Mouse (Mus musculus) forebrain, embryonic 10.5 days (tissue): ENCODE measurements around the gene Mak. TPM values are rescaled to one million over a fixed set of nuclear protein-coding genes. Genes with fewer than 3 reads are reported as not detected.

Experiments
- DNase-seq: peaks from one replicate; pipeline ENCODE4 v3.0.0-alpha.2; 2017; ENCODE audit warnings: low spot score; ENCODE audit errors: extremely low spot score
- H3K27ac ChIP-seq: fragments of 300-500 bp; sonication (generic); 2 replicates; pipeline ENCODE4 v1.5.1; 2016; ENCODE audit warnings: mild to moderate bottlenecking
- H3K27me3 ChIP-seq: fragments of 300-500 bp; sonication (generic); 2 replicates; pipeline ENCODE4 v1.6.1; 2016; ENCODE audit warnings: mild to moderate bottlenecking; ENCODE audit not compliant: poor library complexity, severe bottlenecking
- H3K36me3 ChIP-seq: fragments of 300-500 bp; sonication (generic); replicated peaks from 2 replicates; pipeline ENCODE4 v1.6.1; 2016; ENCODE audit warnings: mild to moderate bottlenecking, moderate library complexity
- H3K4me1 ChIP-seq: fragments of 300-500 bp; sonication (generic); 2 replicates; pipeline ENCODE4 v1.6.1; 2016
- H3K4me3 ChIP-seq: fragments of 300-500 bp; sonication (generic); 2 replicates; pipeline ENCODE4 v1.5.1; 2016; ENCODE audit warnings: mild to moderate bottlenecking, moderate library complexity
- H3K9me3 ChIP-seq: fragments of 300-500 bp; sonication (generic); 2 replicates; pipeline ENCODE4 v1.6.1; 2016; ENCODE audit warnings: mild to moderate bottlenecking, moderate library complexity
- WGBS: fragments of 180-500 bp; shearing (Covaris S2); methylation state at CpG from one replicate; pipeline ENCODE4 v1.1.7; 2016; 5-methylcytosine and 5-hydroxymethylcytosine counted together
- polyA plus RNA-seq: library from polyadenylated mRNA; unstranded; fragments of >200 nt; fragmentation: Nextera tagmentation; extraction: Ambion mirVana; gene quantifications from 2 replicates; pipeline ENCODE4 v1.2.1, GENCODE M21; 2016

Mak gene
- polyA plus RNA-seq, 1 experiment from 2014 or later: 1.4 TPM

DNA sequence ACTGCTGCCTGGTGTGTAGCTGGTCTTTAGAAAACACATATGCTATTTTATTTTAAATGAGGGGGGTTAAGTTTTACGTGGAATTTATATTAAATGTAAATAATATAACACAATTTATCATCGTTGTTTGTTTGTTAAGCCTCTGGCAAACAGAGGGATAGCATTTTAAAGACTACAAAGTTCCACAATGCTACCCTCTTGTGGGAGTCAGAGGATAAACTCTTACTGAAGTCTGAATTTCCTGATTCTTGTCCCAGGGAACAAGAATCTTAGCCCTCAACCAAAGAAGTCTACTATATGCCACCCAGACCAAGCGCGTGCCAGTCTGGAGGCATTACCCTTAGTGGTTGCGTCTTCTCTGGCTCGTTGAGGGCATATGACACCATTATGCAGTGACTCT lies 32.2 kb downstream of the Mak start:
- Histone ChIP-seq H3K4me3 (no peak overlapping the region), H3K36me3 (no peaks in the 10 kb centered on the region), H3K27me3 (peaks cover 84% of the 10 kb centered on the region), H3K27ac (no peak overlapping the region), H3K4me1 (peaks cover 18% of the 10 kb centered on the region), H3K9me3 (no peaks in the 10 kb centered on the region)
- no peak for DNase-seq
- WGBS: 86% methylated on average over 6 of the region's 6 CpGs

DNA sequence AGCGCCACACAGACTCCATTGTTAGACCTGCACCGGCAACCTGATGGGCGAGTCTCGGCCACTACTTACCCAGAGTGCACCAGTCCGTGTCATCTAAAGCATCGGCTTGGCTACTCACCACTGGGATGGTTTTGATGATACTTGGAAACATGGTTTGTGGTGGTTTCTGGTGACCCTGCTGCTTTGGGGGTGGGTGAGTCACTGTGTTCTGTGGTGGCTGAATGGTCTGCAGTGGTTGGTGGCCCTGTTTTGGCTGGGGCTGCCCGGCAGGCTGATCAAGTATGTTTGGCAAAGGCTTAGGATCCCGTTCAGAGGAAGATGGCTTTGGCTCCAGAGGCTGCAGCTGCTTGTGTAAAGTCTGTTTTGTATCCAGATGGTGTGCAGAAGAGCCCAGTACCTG lies 33.6 kb downstream of the Mak start:
- DNase-seq: no peak
- H3K4me1 ChIP-seq: peaks cover 4% of the 10 kb centered on the region
- no peak overlapping the region for H3K27ac ChIP-seq
- H3K36me3 ChIP-seq: no peaks in the 10 kb centered on the region
- H3K4me3 ChIP-seq: no peak overlapping the region
- H3K27me3 ChIP-seq: peaks cover 84% of the 10 kb centered on the region
- H3K9me3 ChIP-seq: no peaks in the 10 kb centered on the region
- WGBS: 91% methylated on average over 8 of the region's 8 CpGs

DNA sequence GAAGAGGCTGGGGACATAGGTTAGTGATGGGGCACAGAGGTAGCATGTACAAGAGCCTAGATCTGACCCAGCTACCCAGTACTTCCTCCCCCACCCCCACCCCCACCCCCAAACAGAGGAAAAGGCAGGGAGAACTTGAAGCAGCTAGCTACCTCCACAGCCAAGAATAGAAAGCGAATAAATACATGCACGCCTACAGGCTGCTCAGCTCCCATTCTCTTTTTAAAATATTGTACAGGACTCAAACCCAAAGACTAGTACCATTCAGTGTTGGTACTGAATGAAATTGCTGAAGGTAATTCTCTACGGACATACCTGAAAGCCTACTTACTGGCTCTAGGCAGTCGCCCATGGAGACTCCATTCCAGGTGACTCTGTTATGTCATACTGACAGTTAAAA lies 37.0 kb downstream of the Mak start:
- no peak overlapping the region for H3K27ac ChIP-seq
- no peak for DNase-seq
- H3K36me3 ChIP-seq: no peaks in the 10 kb centered on the region
- 91% methylated on average over 4 of the region's 4 CpGs for WGBS
- peaks cover 55% of the 10 kb centered on the region for H3K27me3 ChIP-seq
- H3K4me3 ChIP-seq: no peak overlapping the region
- no peaks in the 10 kb centered on the region for H3K9me3 ChIP-seq
- H3K4me1 ChIP-seq: no peaks in the 10 kb centered on the region

DNA sequence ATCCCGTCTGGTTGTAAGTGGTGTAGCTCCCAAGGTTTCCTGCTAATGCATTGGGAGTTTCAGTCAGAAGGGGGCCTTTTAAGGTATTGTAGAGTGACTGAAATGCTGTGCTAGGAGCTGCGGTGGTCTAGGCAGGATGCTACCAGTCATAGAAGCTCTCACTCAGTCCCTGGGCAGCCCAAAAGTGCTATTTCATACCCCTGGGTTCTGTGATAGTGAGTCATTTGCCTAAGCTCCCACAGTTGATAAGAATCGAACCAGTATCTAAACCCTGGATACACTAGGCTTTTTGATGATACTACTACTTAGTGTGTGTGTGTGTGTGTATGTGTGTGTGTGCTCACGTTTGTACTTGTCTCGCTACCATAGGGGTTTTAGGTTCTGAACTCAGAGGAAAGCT lies 49.4 kb downstream of the Mak start:
- DNase-seq: no peak
- Histone ChIP-seq H3K4me1 (no peaks in the 10 kb centered on the region), H3K36me3 (no peaks in the 10 kb centered on the region), H3K27me3 (no peaks in the 10 kb centered on the region), H3K9me3 (no peaks in the 10 kb centered on the region), H3K4me3 (no peak overlapping the region), H3K27ac (no peak overlapping the region)
- 78% methylated on average over 5 of the region's 5 CpGs for WGBS

DNA sequence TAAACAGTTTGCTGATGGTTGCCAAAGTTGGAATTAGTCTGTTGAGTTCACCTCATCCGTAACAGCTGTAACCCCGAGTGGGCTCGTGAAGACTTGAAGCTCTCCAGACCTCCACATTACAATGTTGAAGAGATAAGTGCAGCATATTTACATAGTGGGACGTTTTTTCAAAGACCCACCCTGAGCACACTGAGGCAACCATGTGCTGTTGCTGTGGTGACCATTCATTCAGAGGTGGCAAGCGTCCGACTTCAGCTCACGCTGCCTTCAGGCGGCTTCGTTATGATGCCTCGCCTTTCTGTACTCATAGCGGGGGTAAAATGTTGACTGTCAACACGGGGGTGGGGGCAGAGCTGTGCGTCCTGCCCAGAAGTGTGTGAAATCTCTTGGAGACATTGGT lies 57.4 kb downstream of the Mak start:
- peaks cover 62% of the 10 kb centered on the region for H3K36me3 ChIP-seq
- 92% methylated on average over 13 of the region's 13 CpGs for WGBS
- H3K4me3 ChIP-seq: no peak overlapping the region
- H3K9me3 ChIP-seq: no peaks in the 10 kb centered on the region
- H3K27ac ChIP-seq: no peak overlapping the region
- no peak for DNase-seq
- H3K4me1 ChIP-seq: peaks cover 7% of the 10 kb centered on the region
- H3K27me3 ChIP-seq: no peaks in the 10 kb centered on the region

DNA sequence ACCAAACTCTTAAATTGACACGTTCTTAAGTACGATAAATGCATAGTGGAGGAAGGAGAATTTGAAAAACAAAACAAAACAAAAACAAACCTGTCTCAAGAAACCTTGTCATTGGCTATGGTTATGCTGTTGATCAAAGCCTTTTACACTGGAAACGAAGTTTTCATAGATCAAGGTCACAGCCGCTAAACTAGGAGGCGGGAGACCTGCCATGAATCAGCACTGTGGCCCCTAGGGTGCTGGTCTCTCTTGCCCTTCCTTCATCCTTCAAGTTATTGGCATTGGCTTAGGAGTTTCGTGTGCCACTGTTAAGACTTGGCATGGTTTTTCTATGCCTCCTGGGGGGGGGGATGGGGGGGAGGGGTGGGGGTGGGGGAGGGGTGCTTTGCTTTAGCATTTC lies 57.9 kb downstream of the Mak start:
- Histone ChIP-seq H3K4me1 (peaks cover 12% of the 10 kb centered on the region), H3K36me3 (peaks cover 62% of the 10 kb centered on the region), H3K9me3 (no peaks in the 10 kb centered on the region), H3K27me3 (no peaks in the 10 kb centered on the region), H3K4me3 (no peak overlapping the region), H3K27ac (no peak overlapping the region)
- no peak for DNase-seq
- 93% methylated on average over 6 of the region's 6 CpGs for WGBS

DNA sequence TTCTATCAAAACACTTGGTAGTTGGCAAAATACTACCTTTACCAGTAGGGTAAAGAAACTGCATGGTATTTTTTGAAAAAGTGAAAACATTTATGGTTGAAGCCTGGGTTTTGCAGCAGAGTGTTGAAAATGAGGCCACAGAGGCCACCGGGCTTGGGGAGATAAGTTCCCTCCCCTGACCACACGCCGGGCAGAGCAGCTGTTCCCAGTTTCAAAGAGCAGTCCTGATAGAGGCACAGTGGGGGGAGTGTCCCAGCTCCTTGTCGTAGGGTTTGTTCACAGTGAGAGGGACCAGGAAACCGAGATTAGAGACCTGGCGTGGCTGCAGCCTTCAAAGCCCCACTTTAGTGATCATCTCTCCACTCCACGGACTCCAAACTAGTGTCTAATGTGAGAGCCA lies 59.0 kb downstream of the Mak start:
- H3K27ac ChIP-seq: no peak overlapping the region
- H3K9me3 ChIP-seq: no peaks in the 10 kb centered on the region
- WGBS: 76% methylated on average over 7 of the region's 7 CpGs
- H3K36me3 ChIP-seq: peaks cover 62% of the 10 kb centered on the region
- no peak for DNase-seq
- H3K4me3 ChIP-seq: no peak overlapping the region
- H3K27me3 ChIP-seq: no peaks in the 10 kb centered on the region
- peaks cover 19% of the 10 kb centered on the region for H3K4me1 ChIP-seq

DNA sequence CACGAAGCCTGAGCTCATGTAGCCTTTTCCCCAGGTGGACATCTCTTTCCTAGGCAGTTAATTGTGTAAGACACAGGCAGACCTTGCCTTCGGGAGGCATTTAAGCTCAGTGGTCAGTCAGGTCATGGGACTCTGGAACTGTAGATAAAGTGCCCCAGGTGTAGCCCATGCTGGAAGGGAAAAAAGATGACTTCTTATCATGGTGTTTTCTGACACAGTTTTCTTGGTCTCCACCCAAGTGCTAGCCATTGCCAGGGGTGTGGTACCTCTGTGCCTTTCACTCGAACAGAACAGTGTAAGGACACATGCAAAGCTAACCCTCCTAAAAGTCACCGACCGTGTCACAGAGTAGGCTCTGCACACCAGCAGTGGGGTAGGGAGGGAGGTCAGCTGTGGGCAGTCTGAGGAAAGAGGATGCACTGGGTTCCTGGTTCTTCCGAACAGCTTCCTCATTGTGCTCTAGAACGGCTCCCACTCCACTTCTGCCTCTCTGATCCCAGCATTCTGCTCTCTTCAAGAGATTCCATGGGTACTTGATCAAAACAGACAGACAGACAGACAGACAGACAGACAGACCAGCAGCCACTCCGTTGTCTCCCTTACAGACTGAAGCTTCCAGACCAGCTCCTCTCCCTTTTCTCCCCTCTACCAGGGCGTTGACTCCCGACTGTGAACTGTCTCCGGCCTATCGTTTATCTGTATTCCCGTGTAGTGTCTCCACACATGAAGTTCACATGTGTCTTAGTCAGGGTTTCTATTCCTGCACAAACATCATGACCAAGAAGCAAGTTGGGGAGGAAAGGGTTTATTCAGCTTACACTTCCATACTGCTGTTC lies 60.5 kb downstream of the Mak start:
- Histone ChIP-seq H3K4me3 (no peak overlapping the region), H3K27ac (peak overlapping the region; percentile 51; the same call in 1 of the 2 replicates), H3K36me3 (peaks cover 68% of the 10 kb centered on the region), H3K4me1 (peaks cover 21% of the 10 kb centered on the region), H3K9me3 (no peaks in the 10 kb centered on the region), H3K27me3 (no peaks in the 10 kb centered on the region)
- no peak for DNase-seq
- 91% methylated on average over 13 of the region's 13 CpGs for WGBS

DNA sequence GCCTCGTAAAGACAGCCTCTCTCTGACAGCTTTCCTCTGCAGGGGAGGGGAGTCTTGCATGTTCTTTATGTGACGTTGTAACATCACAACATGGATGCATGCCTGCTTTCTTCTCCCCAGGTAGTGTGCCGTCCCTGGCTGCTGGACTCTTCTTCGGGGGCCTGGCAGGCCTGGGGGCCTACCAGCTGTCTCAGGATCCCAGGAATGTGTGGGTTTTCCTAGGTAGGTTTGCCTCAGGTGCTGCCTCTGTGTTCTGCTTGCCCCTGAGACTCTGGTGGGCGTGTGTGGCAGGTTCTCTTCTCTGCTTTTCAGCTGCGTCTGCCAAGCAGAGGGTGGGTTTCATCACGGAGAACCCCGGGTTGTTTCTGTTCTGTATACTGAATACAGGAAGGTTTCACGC lies 61.3 kb downstream of the Mak start:
- WGBS: 94% methylated on average over 9 of the region's 9 CpGs
- H3K27ac ChIP-seq: peak overlapping the region; percentile 36; the same call in 1 of the 2 replicates
- no peak overlapping the region for H3K4me3 ChIP-seq
- H3K27me3 ChIP-seq: no peaks in the 10 kb centered on the region
- DNase-seq: no peak
- peaks cover 68% of the 10 kb centered on the region for H3K36me3 ChIP-seq
- H3K4me1 ChIP-seq: peaks cover 21% of the 10 kb centered on the region
- H3K9me3 ChIP-seq: no peaks in the 10 kb centered on the region

DNA sequence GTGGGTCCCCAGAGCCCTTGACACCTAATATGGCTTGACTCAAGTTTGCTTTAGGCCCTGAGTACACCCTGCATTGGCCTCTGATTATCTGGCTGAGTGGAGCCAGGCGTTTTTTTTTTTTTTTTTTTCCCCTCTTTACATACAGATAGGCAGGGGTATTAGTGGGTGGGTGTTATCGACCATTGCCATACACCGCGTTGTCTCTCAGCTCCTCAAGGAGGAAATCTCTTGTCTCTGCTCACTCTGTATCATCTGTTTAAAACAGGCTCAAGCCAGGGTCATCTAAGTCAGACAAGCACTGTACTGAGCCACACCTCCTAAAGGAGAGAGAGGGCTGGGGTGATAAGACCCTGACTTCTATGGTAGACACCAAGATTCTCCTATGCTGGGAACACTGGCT lies 61.7 kb downstream of the Mak start:
- 92% methylated on average over 4 of the region's 4 CpGs for WGBS
- H3K4me3 ChIP-seq: no peak overlapping the region
- H3K36me3 ChIP-seq: peaks cover 72% of the 10 kb centered on the region

DNA sequence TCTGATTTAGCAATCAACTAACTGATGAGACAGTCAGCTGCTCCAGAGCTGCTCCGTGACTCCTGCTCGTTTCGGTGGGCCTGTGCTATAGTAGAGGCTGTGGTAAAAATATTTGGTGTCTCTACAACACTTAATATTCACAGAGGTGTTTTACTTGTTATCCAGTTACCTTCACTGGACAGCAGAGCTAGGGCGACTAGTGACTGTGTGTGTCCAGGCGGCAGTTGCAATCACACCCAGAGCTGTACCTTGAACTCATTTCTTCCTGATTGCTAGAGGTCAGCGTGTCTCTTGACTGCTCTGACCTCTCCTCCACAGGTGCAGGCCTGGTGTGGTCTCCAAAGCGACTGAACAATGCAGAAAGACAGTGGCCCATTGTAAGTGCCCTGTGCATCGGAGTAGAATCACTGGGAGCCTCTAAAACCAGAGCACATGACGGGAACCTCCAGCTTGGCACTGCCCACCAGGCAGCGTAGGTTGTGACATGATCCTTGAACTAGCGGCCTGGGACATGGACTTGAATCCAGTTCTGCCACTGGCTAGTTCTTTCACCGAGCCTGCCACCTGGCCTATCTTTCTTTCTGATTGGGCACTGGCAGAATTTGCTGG lies 62.6 kb downstream of the Mak start:
- H3K36me3 ChIP-seq: peaks cover 73% of the 10 kb centered on the region
- no peaks in the 10 kb centered on the region for H3K27me3 ChIP-seq
- DNase-seq: no peak
- no peaks in the 10 kb centered on the region for H3K9me3 ChIP-seq
- WGBS: 52% methylated on average over 12 of the region's 12 CpGs
- H3K4me3 ChIP-seq: peak overlapping the region; percentile 73
- peak overlapping the region; percentile 91 for H3K27ac ChIP-seq
- H3K4me1 ChIP-seq: peaks cover 21% of the 10 kb centered on the region

More for the DNA sequence above, 61.7 kb downstream of the Mak start:
- H3K27ac ChIP-seq: peak overlapping the region; percentile 91
- no peaks in the 10 kb centered on the region for H3K9me3 ChIP-seq
- H3K27me3 ChIP-seq: no peaks in the 10 kb centered on the region
- peaks cover 21% of the 10 kb centered on the region for H3K4me1 ChIP-seq
- DNase-seq: no peak

DNA sequence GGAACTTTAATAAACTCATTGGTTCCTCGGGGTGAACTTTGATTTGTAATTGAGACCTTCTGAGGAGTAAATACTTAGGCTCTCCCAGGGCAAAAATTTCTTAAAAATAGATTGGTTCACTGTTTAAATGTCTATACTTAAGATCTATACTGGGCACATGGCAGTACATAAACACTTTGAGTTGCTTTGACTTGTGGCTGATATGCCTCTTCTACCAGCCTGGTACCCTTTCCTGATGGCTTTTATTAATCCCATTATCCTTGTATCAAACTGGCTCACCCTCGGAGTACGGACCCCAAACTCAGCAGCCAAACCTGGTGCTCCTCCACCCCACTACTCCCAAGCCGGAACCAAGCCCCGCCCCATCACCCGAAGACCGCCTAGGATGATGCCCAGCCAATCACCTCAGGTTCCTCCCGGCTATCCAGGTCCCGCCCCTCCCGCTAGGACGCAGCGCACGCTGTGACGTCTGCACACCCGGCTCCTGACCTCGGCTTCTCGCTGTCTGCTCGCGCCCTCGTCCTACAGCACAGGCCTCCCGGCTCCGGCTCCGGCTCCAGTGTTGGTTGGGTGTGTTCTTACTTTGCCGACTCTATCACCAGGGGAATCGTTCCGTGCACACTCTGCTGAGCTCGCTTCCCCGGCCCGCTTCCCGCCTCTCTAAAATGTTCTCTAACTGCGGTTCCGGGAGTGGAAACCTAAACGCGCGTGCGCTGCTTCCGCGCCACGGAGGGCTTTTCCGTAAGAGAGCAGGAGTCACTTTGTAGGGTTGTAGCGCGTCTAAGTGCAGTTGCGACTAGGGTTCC lies 63.5 kb downstream of the Mak start, which contains the start of gene Tmem14c:
Gene Tmem14c, plus strand, starts transcription at position 464 of the 806 bp plus-strand sequence.
- Histone ChIP-seq H3K9me3 (no peaks in the 10 kb centered on the region), H3K36me3 (peaks cover 73% of the 10 kb centered on the region), H3K27me3 (no peaks in the 10 kb centered on the region), H3K4me3 (peak within 1 kb of the TSS; percentile 73), H3K4me1 (peaks cover 21% of the 10 kb centered on the region), H3K27ac (peak within 1 kb of the TSS; percentile 91)
- WGBS: under 1% methylated on average over 43 of the region's 43 CpGs
- DNase-seq: peak; percentile 96
